Mouse (Mus musculus) bone marrow macrophage, adult 2 months (primary cell): ENCODE measurements at regions not wholly inside any gene's neighbourhood (a gene's known extent, or its start where the extent isn't known, plus 50 kb on each side); places are given as distances from the start of the nearest gene placed in this dataset.

Source experiments
- CTCF ChIP-seq: IDR thresholded peaks from 2 replicates; pipeline ENCODE4 v1.5.1; 2012; ENCODE audit warnings: low read depth, mild to moderate bottlenecking, low read length, moderate library complexity
- POLR2A ChIP-seq: IDR thresholded peaks from 2 replicates; pipeline ENCODE4 v1.6.1; 2012; ENCODE audit warnings: mild to moderate bottlenecking, low read depth, low read length, borderline replicate concordance

DNA sequence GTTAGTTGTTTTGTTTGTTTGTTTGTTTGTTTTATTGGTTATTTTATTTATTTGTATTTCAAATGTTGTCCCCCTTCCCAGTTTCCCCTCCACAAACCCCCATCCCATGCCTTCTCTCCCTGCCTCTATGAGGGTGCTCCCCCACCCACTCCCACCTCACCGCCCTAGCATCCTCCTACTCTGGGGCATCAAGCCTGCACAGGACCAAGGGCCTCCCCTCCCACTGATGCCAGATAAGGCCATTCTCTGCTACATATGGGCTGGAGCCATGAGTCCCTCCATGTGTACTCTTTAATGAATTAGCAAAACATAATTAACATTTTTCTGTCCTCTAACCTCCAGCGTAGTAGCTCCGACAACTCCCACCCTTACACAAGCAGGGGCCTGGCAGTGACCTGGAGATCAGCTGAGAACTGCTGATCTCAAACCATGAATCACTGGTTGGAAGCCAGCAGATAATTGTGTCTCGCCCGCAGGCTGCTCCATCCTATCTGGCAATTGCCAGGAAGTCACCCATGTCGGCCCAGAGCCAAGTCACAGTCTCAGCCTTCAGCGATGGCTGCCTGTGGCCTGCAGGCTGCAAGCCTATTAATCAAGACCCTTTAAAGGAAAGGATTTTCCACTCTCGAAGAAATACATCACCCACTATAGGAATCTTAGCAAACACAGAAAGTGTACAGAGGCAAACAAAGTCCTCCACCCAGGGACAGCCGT lies 86.8 kb upstream of the Gpc1 start:
- TF ChIP-seq POLR2A (no peak), CTCF (no peak)
